Mouse (Mus musculus) lung, embryonic 14.5 days (tissue): ENCODE data around the gene Samd4b. TPM values are rescaled to one million over a fixed set of nuclear protein-coding genes. Genes with fewer than 3 reads are reported as not detected.
A peak's percentile ranks its signal among the peaks of the same experiment; 100 is the strongest.
"Not testable (repeated sequence)": the region's sequence is repeated elsewhere in the genome, so short reads cannot be mapped to it uniquely, and the experiment has no call there.

Source experiments
- ATAC-seq: fragments of 200-750 bp; cut with Nextera tagmentation; 2 replicates; pipeline ENCODE4 v1.8.0; 2017; ENCODE audit warnings: mild to moderate bottlenecking, moderate TSS enrichment, moderate library complexity; ENCODE audit not compliant: insufficient read depth
- DNase-seq: peaks from one replicate; pipeline ENCODE4 v3.0.0-alpha.2; 2015
- H3K27ac ChIP-seq: fragments of 300-500 bp; sonication (generic); 2 replicates; pipeline ENCODE4 v1.5.1; 2014; ENCODE audit warnings: low read depth, mild to moderate bottlenecking, moderate library complexity
- H3K27me3 ChIP-seq: fragments of 300-500 bp; sonication (generic); 2 replicates; pipeline ENCODE4 v1.6.1; 2014; ENCODE audit warnings: low read length, control low read depth; ENCODE audit not compliant: insufficient read depth
- H3K36me3 ChIP-seq: fragments of 300-500 bp; sonication (generic); 2 replicates; pipeline ENCODE4 v1.6.1; 2014; ENCODE audit warnings: control low read depth; ENCODE audit not compliant: insufficient read depth
- H3K4me1 ChIP-seq: fragments of 300-500 bp; sonication (generic); 2 replicates; pipeline ENCODE4 v1.6.1; 2014; ENCODE audit warnings: antibody characterized with exemption, control low read depth; ENCODE audit not compliant: insufficient read depth
- H3K4me2 ChIP-seq: fragments of 300-500 bp; sonication (generic); 2 replicates; pipeline ENCODE4 v1.6.1; 2014; ENCODE audit warnings: mild to moderate bottlenecking
- H3K4me3 ChIP-seq: fragments of 300-500 bp; sonication (generic); 2 replicates; pipeline ENCODE4 v1.5.1; 2014; ENCODE audit warnings: low read depth, low read length
- H3K9ac ChIP-seq: fragments of 300-500 bp; sonication (generic); 2 replicates; pipeline ENCODE4 v1.6.1; 2014
- H3K9me3 ChIP-seq: fragments of 300-500 bp; sonication (generic); 2 replicates; pipeline ENCODE4 v1.6.1; 2016; ENCODE audit warnings: low read depth, low read length, control low read depth
- CTCF ChIP-seq: IDR thresholded peaks from 2 replicates; pipeline ENCODE4 v1.5.1; 2016; ENCODE audit warnings: antibody characterized with exemption, low read depth
- WGBS: fragments of 180-500 bp; shearing (Covaris S2); extraction: QIAGEN DNeasy Blood & Tissue Kit; methylation state at CpG from one replicate; pipeline ENCODE4 v1.1.7; 2014; 5-methylcytosine and 5-hydroxymethylcytosine counted together
- polyA plus RNA-seq: library from polyadenylated mRNA; unstranded; fragments of >200 nt; fragmentation: Nextera tagmentation; extraction: Ambion mirVana; gene quantifications from 2 replicates; pipeline ENCODE4 v1.2.1, GENCODE M21; 2014

Gene Samd4b
- polyA plus RNA-seq, 1 experiment from 2014 or later: 34.0 TPM

GRCm38 (mm10) chr7:28540526-28540925, 57.4 kb downstream of the Samd4b start, which contains the start of gene Sycn:
Sycn (plus strand) TSS chr7:28540885.
- Histone ChIP-seq H3K36me3 (no peaks in the 10 kb centered on the region), H3K9me3 (no peaks in the 10 kb centered on the region), H3K27me3 (peaks cover 14% of the 10 kb centered on the region), H3K4me1 (no peaks in the 10 kb centered on the region), H3K4me2 (no peak within 1 kb of the TSS), H3K4me3 (no peak within 1 kb of the TSS), H3K9ac (no peak within 1 kb of the TSS), H3K27ac (no peak within 1 kb of the TSS)
- DNase-seq (no peak), ATAC-seq (no peak)
- WGBS: 49% methylated on average over 4 of the region's 4 CpGs
- TF ChIP-seq CTCF: no peak

DNA sequence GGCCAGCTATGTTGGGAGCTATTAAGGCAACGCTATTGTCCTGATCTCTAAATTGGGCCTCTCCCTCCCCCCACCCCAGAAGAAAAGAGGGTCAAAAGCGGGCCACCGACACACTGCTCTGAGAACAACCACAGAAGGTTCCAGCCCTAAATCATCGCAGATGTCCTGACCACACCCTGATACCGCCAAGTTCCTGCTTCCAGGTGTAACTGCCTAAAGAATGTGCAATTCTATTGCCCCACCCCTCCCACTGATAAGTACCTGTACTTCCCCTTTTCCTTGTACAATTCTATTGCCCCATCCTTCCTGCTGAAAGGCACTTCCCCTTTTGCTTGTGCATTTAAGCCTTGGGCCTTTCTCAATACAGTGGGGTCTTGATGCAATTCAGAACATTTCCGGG, 59.1 kb downstream of the Samd4b start:
- H3K9ac ChIP-seq, H3K27ac ChIP-seq, H3K36me3 ChIP-seq, DNase-seq, H3K4me3 ChIP-seq, H3K9me3 ChIP-seq, H3K4me1 ChIP-seq, H3K4me2 ChIP-seq, H3K27me3 ChIP-seq, ATAC-seq: not testable (repeated sequence)
- whole genome bisulfite sequencing: 86% methylated on average over 6 of the region's 6 CpGs

DNA sequence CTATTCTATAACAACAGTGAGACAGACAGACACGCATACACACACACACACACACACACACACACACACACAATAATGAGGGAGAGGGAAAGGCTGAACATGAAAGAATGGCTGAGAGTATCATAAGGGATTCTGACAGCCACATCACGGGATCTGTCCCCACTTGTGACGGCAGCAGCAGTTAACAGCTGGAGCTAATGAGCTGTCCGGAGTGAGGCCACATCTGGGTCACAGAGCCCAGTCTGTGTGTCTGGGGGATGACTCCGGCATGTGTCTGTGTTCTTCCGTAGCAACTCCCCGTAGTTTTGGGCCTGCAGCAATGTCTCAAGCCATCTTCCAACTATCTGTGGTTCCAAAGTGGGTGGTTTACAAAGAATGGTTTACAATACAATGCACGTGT, 65.9 kb downstream of the Samd4b start:
- Histone ChIP-seq H3K9ac (no peak overlapping the region), H3K9me3 (no peaks in the 10 kb centered on the region), H3K4me1 (no peaks in the 10 kb centered on the region), H3K4me2 (no peak overlapping the region), H3K4me3 (no peak overlapping the region), H3K27ac (no peak overlapping the region), H3K27me3 (no peaks in the 10 kb centered on the region), H3K36me3 (no peaks in the 10 kb centered on the region)
- WGBS: 46% methylated on average over 8 of the region's 8 CpGs
- no peak for TF ChIP-seq CTCF
- DNase-seq (peak; percentile 75), ATAC-seq (peak; percentile 35; the same call in 1 of the 2 replicates)

DNA sequence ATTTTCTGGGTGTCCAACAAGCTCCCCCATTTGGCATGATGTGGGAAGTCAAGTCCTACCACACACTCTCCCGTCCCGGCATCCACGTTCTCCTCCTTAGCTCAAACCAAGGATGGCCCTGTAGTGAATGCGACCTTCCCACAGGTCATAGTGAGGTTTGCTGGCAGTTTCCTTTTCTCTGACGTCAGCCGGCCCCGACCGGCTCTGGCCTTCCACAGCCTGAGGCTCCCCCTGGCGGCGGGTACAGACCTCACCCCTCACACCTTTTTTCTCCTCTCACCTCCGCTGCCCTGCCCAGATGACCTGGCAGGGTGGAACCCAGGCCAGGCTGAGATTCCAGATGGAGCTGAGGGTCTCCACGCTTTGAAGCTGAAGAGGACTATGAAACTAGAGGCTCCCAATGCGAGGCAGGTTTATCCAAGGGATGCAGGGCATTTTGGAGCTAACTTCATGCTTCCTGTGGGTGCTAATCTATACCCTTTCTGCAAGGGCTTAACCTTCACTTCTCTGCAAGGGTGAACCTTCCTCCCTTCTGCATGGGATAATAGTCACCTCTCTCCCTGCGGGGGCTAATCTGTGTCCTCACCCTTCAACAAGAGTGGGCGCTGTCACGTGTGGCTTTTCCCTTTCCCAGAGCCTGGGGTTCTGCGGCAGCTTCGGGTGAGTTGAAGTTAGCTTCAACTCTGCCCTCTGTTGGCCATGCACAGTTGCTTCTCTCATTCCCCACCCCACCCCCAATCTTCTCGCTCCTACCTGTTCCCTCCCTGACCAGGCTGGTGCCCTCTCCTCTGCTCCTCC, 69.8 kb downstream of the Samd4b start:
- Histone ChIP-seq H3K27ac (no peak overlapping the region), H3K4me3 (no peak overlapping the region), H3K9me3 (no peaks in the 10 kb centered on the region), H3K9ac (no peak overlapping the region), H3K36me3 (no peaks in the 10 kb centered on the region), H3K4me1 (no peaks in the 10 kb centered on the region), H3K4me2 (no peak overlapping the region), H3K27me3 (no peaks in the 10 kb centered on the region)
- TF ChIP-seq CTCF: peak; percentile 86
- ATAC-seq (peak; percentile 65), DNase-seq (peak; percentile 84)
- 5% methylated on average over 19 of the region's 19 CpGs for WGBS

DNA sequence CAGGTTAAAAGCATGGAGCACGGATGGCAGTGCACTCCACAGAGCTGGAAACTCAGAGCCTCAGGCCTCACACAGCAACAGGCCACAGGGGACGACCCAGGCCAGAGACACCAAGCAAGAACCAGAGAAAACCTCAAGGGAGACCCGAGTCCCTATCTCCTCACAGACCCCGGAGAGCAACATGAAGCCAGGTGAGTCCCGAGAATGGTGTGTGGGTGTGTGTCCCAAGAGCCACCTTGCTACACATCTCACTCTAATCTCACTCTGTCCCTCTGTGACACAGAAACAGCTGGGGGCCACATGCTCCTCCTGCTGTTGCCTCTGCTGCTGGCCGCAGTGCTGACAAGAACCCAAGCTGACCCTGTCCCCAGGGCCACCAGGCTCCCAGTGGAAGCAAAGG, 75.4 kb downstream of the Samd4b start, which contains the start of gene Ifnl3:
Gene Ifnl3, plus strand, starts transcription at position 301 of the 400 bp plus-strand sequence.
- ATAC-seq, H3K4me3 ChIP-seq, H3K4me2 ChIP-seq, H3K27me3 ChIP-seq, H3K4me1 ChIP-seq, H3K9ac ChIP-seq, H3K9me3 ChIP-seq, DNase-seq, H3K36me3 ChIP-seq, H3K27ac ChIP-seq: not testable (repeated sequence)
- 59% methylated on average over 5 of the region's 6 CpGs for WGBS

DNA sequence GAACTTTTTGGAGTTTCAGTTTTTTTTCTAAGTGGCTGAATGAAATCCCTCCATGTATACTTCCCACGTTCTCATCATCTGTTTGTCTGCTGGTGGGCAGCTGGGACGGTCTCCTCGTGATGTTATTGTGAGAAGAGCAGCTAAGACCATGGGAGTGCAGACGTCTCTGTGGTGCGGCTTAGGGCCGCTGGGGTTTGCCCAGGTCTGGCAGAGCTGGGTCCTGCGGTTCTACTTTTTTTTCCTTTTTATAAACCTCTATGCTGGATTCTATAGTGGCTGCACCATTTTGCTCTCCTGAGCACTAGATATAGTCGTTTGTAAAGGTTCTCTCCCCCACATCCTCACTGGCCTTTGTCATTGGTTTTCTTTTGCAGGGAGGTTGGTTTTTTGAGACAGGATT, 86.5 kb downstream of the Samd4b start:
- DNase-seq: no peak
- Histone ChIP-seq H3K9me3 (no peaks in the 10 kb centered on the region), H3K36me3 (no peaks in the 10 kb centered on the region), H3K4me2 (no peak overlapping the region), H3K4me1 (no peaks in the 10 kb centered on the region), H3K4me3 (no peak overlapping the region), H3K27ac (no peak overlapping the region), H3K9ac (no peak overlapping the region), H3K27me3 (no peaks in the 10 kb centered on the region)
- TF ChIP-seq CTCF: no peak
- WGBS: 74% methylated on average over 8 of the region's 8 CpGs
- no peak for ATAC-seq

DNA sequence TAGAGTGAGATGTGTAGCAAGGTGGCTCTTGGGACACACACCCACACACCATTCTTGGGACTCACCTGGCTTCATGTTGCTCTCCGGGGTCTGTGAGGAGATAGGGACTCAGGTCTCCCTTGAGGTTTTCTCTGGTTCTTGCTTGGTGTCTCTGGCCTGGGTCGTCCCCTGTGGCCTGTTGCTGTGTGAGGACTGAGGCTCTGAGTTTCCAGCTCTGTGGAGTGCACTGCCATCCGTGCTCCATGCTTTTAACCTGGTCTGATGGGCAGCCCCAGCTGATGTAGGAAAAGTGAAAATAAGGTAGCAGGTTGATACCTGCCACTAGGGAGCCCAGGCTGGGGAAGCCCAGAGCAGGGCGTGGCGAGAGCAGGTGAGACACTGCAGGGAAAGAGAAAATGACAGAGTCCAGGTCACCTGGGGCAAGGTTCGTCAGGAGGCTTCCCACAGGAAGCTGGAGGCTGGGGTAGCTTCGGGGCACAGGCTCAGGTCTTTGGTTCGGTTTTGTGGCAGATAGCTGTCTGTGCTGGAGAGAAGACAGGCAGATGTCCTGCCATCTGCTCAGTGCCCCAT, 87.5 kb downstream of the Samd4b start, which contains the start of gene Ifnl2:
Gene Ifnl2, minus strand, starts transcription at position 51 of the 570 bp plus-strand sequence.
- WGBS: 59% methylated on average over 8 of the region's 8 CpGs
- DNase-seq, H3K9me3 ChIP-seq, H3K27me3 ChIP-seq, ATAC-seq, H3K9ac ChIP-seq, H3K4me1 ChIP-seq, H3K36me3 ChIP-seq, H3K27ac ChIP-seq, H3K4me3 ChIP-seq, H3K4me2 ChIP-seq: not testable (repeated sequence)

- not testable (repeated sequence) for ATAC-seq
- WGBS: 58% methylated on average over 2 of the region's 2 CpGs
Measured at GRCm38 (mm10) chr7:28509121-28509520, 88.8 kb downstream of the Samd4b start.

More at GRCm38 (mm10) chr7:28509121-28509520, 88.8 kb downstream of the Samd4b start:
- not testable (repeated sequence) for H3K27me3 ChIP-seq, H3K4me2 ChIP-seq, H3K4me1 ChIP-seq, H3K4me3 ChIP-seq, DNase-seq, H3K36me3 ChIP-seq, H3K9ac ChIP-seq, H3K27ac ChIP-seq, H3K9me3 ChIP-seq
